Comparison of ENCODE assay signal across 9 mouse cellular contexts in genomic region chr6:85339273-85339901, GRCm38 (mm10). TPM values are rescaled to one million over a fixed set of nuclear protein-coding genes. Genes with fewer than 3 reads are reported as not detected.
DNase-seq lines count a peak whose midpoint lies in the region; ATAC-seq and TF ChIP-seq lines count a peak whose summit lies in the region.
"Had no signal": no experiment of that assay in that cellular context is flagged by ENCODE, and none has a peak within 500 bp of the region (broad histone marks: within the 10 kb centered on the region; RNA-seq: fewer than 3 reads in every experiment).

No protein-coding gene starts in this region.

- no peak overlapping the region for H3K4me3 ChIP-seq in intestine, postnatal 0 days (ENCODE audit: low read depth, low read length)
- H3K4me3 ChIP-seq: liver, embryonic 15.5 days had no signal

- DNase-seq in heart, postnatal 14 days = peak; percentile 49 to 62
- DNase-seq in heart, adult 9 months (ENCODE audit: low spot score in 2 of 2) = no peak
- DNase-seq in CD8-positive naive resting alpha-beta T cell, adult 2 months (ENCODE audit: low read depth in 2 of 2, low spot score in 2 of 2) = peak; percentile 19 to 32
- peak; percentile 70 for DNase-seq in cerebellum, adult 11 months
- DNase-seq in lung, postnatal 25 days (ENCODE audit: low spot score) = peak; percentile 45
- DNase-seq in splenic B cell, adult 2 months (ENCODE audit: low read depth, low spot score) = peak; percentile 75
- DNase-seq in gastrocnemius, postnatal 25 days = no peak

- ATAC-seq in intestine, postnatal 0 days = peak; percentile 55

- peak; percentile 84 for TF ChIP-seq CTCF in intestine, postnatal 0 days (IDR thresholded peaks at IDR 0.05; ENCODE audit: low read depth)

- H3K4me1 ChIP-seq in intestine, postnatal 0 days (replicated peaks; ENCODE audit: control insufficient read depth, insufficient read depth, low read length) = no peaks in the 10 kb centered on the region

- H3K27me3 ChIP-seq in intestine, postnatal 0 days (replicated peaks; ENCODE audit: control insufficient read depth, insufficient read depth, low read length) = no peaks in the 10 kb centered on the region
- no peaks in the 10 kb centered on the region for H3K27me3 ChIP-seq in splenic B cell, adult 2 months (ENCODE audit: control insufficient read depth, insufficient read depth, low read length, poor library complexity, severe bottlenecking)

- peaks cover 43% of the 10 kb centered on the region for H3K36me3 ChIP-seq in intestine, postnatal 0 days (ENCODE audit: control insufficient read depth, insufficient read depth)
- no peaks in the 10 kb centered on the region for H3K36me3 ChIP-seq in splenic B cell, adult 2 months (ENCODE audit: control insufficient read depth, insufficient read depth, low read length, poor library complexity, severe bottlenecking)
- H3K36me3 ChIP-seq: liver, embryonic 15.5 days had no signal

- intact Hi-C loops in heart, postnatal 14 days (cut with DNase I) = no loop called here

- no peak overlapping the region for H3K9ac ChIP-seq in intestine, postnatal 0 days (ENCODE audit: low read depth, low read length)
- H3K9ac ChIP-seq: liver, embryonic 15.5 days had no signal

- H3K27ac ChIP-seq in intestine, postnatal 0 days (ENCODE audit: low read depth, low read length) = no peak overlapping the region; the same call in 1 of the 2 replicates
- H3K27ac ChIP-seq: liver, embryonic 15.5 days had no signal

- no peaks in the 10 kb centered on the region for H3K9me3 ChIP-seq in intestine, postnatal 0 days (ENCODE audit: control insufficient read depth)
- H3K9me3 ChIP-seq: liver, embryonic 15.5 days had no signal

- H3K4me2 ChIP-seq in intestine, postnatal 0 days (replicated peaks; ENCODE audit: low read depth) = no peak overlapping the region
- H3K4me2 ChIP-seq: liver, embryonic 15.5 days had no signal

- 75% methylated on average over 1 of the region's 1 CpGs for WGBS in intestine, postnatal 0 days

RNA-seq across cellular contexts. Expression of gene Sfxn5, which starts 6.2 kb away (rescaled TPM):
- total RNA-seq in heart, postnatal 14 days (2021) = 1 to 10 TPM; 3.9 to 5.7 TPM
- polyA plus RNA-seq in intestine, postnatal 0 days (2015; fragmentation: Nextera tagmentation; extraction: Ambion mirVana) = 3.2 and 3.4 TPM in 2 replicates
- total RNA-seq in gastrocnemius, postnatal 25 days (2021) = 1 to 10 TPM; 5.0 to 7.3 TPM

RNA-seq across cellular contexts. Expression of gene Rab11fip5, which starts 35.0 kb away (rescaled TPM):
- total RNA-seq in heart, postnatal 14 days (2021) = 10 to 100 TPM; 53.9 to 54.0 TPM
- polyA plus RNA-seq in intestine, postnatal 0 days (2015; fragmentation: Nextera tagmentation; extraction: Ambion mirVana) = 30.5 and 35.8 TPM in 2 replicates
- 10 to 100 TPM; 22.7 to 26.5 TPM for total RNA-seq in gastrocnemius, postnatal 25 days (2021)

Comparison
In these comparisons a context has a peak if more than half of its experiments do, and no peak if none do; other contexts are left out.
1. DNase-seq: peak in heart, postnatal 14 days (2 of 2), CD8-positive naive resting alpha-beta T cell, adult 2 months (2 of 2), cerebellum, adult 11 months (single experiment), lung, postnatal 25 days (single experiment) and splenic B cell, adult 2 months (single experiment); none in heart, adult 9 months (0 of 2) and gastrocnemius, postnatal 25 days (single experiment).